Mouse (Mus musculus): ENCODE measurements around the gene Siglecf.
"Not testable (repeated sequence)": the region's sequence is repeated elsewhere in the genome, so short reads cannot be mapped to it uniquely, and the experiment has no call there.

Gene Siglecf

GRCm38 (mm10) chr7:43351154-43351553 is at the start of gene Siglecf:
TSS of gene Siglecf (plus strand) at chr7:43351341.
- no peak for DNase-seq

DNA sequence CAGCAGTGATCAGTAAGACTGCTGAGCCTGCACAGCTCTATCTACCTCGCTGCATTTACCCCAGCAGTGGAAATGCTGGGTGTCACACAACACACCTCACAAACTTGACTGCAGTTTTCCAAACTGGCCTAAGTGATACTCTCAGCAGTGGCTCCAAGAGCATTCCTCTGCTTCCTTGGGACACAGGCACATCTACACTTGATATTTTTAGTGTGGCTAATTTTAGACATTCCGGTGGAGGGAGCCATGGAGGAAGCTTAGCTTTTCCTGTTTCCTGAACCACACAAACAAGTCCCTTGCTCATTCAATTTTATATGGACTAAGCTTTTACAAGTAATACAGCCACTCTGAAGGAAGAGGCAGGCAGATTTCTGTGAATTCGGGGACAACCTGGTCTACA is 45.9 kb upstream of the Siglecf start:
- DNase-seq = no peak

DNA sequence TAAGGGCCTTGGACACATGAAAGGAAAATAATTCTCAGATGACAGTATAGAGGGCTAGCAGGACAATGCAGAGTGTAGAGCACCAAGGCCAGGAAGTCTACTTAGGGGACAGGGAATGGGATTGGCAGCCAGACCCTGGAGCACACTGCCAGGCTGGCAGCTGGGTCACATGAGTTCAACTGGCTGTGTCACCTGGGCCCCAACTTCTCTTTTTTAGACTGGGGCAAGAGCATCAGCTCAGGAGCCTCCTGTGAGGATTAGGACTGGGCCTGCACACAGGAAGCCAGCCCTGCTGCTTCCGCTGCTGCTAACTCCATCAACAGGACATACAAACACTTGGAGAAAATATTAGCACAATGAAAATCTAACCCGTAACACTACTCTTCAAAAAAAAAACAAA is 42.1 kb upstream of the Siglecf start:
- no peak for DNase-seq

GRCm38 (mm10) chr7:43311632-43312031 is 39.5 kb upstream of the Siglecf start:
- DNase-seq = no peak

DNA sequence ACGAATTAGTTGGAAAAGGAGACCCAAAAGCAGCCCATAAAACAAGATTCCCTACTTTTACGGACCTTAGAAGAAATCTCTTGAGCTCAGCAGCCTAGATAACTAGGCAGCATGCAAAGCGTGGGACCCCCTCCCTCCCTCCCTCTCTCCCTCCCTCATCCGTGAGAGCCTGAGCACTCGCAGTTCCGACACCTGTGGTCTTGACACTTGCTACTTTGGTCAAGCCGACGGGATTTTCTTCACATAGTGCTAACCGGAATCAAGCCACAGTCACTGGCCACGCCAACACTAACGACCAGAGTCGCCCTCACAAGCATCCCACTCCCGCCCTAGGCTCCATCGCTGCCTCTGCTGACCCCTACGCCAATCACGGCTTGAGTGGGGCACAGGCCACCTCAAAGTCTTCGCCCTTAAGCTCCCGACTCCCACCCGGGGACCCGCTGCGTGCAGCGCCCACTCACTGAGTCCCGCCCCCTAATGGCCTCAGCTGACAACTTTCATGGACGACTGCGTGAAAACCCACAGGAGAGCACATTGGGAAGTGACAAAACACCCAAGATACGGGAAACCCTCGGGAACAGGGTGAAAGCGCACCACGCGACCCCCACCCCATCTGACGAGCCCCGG is 38.6 kb upstream of the Siglecf start:
- no peak for DNase-seq

- peak; percentile 78 for DNase-seq
Observed at GRCm38 (mm10) chr7:43313013-43313428, 38.1 kb upstream of the Siglecf start, which contains the start of gene Zfp715. TSS of gene Zfp715 (minus strand) at chr7:43313294.

DNA sequence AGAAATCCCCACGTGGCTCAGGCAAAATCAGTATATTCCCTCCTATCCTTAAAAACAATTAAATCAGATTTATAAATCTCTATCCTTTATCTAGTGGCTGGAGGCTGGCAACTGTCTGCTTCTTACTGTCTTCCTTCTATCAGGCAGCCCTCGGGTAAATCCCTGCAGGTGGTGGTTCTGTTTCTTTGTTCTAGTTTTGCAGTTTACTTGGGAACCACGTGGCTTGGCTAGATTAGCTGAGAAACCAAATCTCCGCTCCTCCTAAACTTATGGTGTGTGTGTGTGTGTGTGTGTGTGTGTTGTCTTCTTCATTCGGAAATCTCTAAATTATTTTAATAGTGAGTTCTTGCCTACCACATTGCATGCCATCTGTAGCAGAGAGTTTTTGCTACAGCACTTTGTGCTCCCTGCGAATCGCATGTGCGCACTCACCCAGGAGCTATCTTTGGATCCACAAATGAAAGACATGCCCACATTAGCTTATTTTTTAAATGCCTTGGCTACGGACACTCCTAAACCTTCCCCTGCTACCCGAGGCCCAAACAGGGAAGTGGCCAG is 24.8 kb upstream of the Siglecf start:
- no peak for DNase-seq

GRCm38 (mm10) chr7:43328101-43328500 is 23.0 kb upstream of the Siglecf start:
- no peak for DNase-seq

- no peak for DNase-seq
Observed at GRCm38 (mm10) chr7:43333203-43333602, 17.9 kb upstream of the Siglecf start.

- DNase-seq = no peak
Observed at GRCm38 (mm10) chr7:43333899-43334298, 17.2 kb upstream of the Siglecf start.

GRCm38 (mm10) chr7:43340771-43341170 is 10.4 kb upstream of the Siglecf start:
- no peak for DNase-seq

GRCm38 (mm10) chr7:43343191-43343590 is 8.0 kb upstream of the Siglecf start:
- no peak for DNase-seq

- no peak for DNase-seq
Observed at GRCm38 (mm10) chr7:43344020-43344419, 7.1 kb upstream of the Siglecf start.

- DNase-seq = no peak
Observed at GRCm38 (mm10) chr7:43344491-43344890, 6.7 kb upstream of the Siglecf start.

DNA sequence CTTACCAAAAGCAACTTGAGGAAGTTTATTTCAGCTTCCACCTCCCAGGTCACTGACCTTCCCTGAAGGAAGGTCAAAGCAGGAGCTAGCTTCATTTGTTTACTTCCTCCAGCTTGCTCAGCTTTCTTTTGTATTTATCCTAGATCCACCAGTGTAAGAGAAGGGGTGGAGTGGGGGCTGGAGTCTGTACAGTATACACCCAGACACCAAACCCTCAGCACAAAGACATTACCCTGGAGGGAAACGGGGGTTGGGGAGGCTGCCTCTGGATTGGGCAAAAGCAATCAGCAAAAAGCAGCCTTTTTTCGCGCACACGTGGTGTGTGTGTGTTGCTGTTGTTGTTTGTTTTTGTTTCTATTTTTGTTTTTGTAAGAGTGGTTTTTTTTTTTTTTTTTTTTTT is 5.0 kb upstream of the Siglecf start:
- DNase-seq = no peak

DNA sequence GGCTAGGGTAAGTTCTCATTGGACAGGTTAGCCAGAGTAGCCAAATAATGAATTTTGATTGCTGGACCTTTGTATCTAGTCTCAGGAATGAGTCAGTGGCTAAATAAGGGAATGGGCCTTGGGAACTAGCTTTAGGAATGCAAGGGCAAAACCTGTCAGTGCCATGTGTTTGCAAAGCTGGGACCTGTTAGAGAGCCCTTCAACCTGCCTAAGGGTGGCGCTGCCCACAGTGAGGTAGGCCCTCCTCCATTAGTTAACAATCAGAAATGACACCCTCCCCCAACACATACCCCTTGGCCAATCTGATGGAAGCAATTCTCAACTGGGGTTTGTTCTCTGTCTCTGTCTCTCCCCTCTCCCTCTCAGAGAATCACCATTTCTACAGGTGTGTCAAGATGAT is 4.6 kb upstream of the Siglecf start:
- DNase-seq = no peak

DNA sequence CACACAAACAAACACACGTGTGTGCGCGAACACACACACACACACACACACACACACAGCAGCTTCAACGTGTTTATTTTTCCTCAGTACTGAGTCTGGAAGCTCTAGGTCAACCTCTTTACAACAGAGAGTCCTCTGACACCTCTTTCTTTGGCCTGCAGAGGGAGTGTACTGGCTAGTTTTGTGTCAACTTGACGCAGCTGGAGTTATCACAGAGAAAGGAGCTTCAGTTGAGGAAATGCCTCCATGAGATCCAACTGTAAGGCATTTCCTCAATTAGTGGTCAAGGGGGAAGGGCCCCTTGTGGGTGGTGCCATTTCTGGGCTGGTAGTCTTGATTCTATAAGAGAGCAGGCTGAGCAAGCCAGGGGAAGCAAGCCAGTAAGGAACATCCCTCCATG is 1.5 kb upstream of the Siglecf start:
- DNase-seq = not testable (repeated sequence)

DNA sequence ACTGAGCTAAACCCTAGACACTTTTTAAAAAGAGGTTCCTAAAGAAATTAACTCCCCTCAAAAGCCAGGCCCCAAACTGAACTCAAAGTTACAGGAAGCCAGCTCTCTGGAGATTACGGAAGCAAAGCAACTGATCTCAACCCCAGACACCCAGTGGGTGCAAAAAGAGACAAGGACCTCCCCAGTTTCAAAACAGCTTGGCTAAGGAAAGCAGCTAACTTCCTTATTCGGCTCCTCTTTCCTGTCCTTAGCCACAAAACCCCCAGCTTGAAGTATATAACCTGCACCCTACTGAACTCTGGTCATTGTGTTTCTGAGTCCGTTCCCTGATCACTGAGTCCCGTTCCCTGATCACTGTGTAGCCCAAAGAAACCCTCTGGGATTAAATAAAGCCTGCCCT is 2.0 kb downstream of the Siglecf start:
- DNase-seq = no peak

DNA sequence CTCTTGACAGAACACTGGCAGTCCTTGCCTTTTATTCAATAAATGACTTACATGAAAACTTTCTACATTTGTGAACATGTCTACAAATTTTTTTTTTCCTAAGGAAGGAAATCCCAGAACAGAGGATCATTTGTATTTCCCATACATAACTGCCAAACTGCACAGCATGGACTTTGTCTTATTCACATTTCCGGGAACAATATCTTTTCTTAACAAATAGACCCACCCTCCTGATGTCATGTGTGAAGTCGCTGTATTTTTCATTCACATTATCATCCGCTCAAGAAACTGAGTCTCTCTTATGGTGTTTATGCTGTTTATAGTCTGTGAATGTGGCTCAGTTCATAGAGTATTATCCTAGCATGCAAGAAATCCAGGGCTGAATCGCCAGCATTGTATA is 2.6 kb downstream of the Siglecf start:
- DNase-seq = no peak

GRCm38 (mm10) chr7:43354893-43355835 is 4.0 kb downstream of the Siglecf start:
- no peak for DNase-seq

DNA sequence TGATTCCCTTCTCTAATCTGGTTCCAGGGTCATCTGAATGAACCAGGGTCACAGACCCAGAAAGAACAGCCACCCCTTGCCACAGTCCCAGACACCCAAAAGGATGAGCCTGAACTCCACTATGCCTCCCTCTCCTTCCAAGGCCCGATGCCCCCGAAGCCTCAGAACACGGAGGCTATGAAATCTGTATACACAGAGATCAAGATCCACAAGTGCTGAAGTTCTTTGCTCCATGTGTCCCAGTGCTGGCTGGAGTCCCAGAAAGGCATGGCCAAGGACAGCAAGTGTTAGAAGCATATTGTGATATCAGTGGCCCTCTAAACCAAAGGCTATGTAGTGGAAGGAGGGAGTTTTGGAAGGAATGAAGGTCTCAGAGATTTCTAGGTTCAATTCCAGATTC is 7.4 kb downstream of the Siglecf start:
- no peak for DNase-seq

DNA sequence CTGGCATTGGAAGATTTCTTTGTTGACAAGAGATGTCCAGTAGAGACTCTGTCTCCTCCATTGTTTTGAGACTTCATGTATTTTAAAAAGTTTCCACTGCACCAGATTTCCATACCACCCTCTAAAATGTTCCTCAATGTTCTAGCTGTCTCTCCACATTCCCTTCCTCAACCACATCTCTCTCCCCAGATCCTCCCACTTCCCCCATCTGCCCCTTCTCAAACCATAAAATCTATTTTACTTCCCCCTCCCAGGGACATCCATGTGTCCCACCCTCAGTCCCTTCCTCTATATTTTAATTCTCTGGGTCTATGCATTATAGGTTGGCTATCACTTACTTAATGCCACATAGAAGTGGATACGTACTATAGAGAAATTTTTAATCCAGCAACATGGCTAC is 10.3 kb downstream of the Siglecf start:
- DNase-seq = no peak

- no peak for DNase-seq
Observed at GRCm38 (mm10) chr7:43362021-43362420, 10.9 kb downstream of the Siglecf start.

DNA sequence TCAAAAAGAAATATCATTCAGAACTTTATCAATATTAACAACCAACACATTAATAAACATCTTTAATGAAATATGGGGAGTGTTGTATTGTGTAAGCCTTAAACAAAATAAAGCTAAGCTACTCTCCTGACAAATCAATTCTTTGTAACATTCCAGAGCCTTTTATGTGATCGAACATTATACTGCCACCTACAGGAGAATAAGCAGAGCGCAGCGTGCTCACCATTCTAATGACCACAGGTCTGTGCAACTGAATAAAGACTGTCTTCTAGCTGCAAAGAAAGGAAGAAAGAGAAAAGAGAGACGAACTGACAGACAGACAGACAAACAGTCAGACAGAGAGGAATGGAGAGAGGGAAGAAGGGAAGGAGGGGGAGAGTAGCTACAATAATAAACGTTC is 27.1 kb downstream of the Siglecf start:
- DNase-seq = peak; percentile 6

Data from thymus, postnatal 25 days (tissue).